Mouse (Mus musculus) forebrain, embryonic 16.5 days (tissue): ENCODE results near the gene Nanp. TPM values are rescaled to one million over a fixed set of nuclear protein-coding genes. Genes with fewer than 3 reads are reported as not detected.

Experiments used
- ATAC-seq: fragments of 200-750 bp; cut with Nextera tagmentation; 2 replicates; pipeline ENCODE4 v1.8.0; 2017; ENCODE audit warnings: mild to moderate bottlenecking, moderate library complexity
- H3K27ac ChIP-seq: fragments of 300-500 bp; sonication (generic); 2 replicates; pipeline ENCODE4 v1.5.1; 2014; ENCODE audit warnings: low read length, control low read depth
- H3K27me3 ChIP-seq: fragments of 300-500 bp; sonication (generic); replicated peaks from 2 replicates; pipeline ENCODE4 v1.6.1; 2014; ENCODE audit warnings: low read length; ENCODE audit not compliant: control insufficient read depth, insufficient read depth
- H3K36me3 ChIP-seq: fragments of 300-500 bp; sonication (generic); 2 replicates; pipeline ENCODE4 v1.6.1; 2014; ENCODE audit not compliant: control insufficient read depth, insufficient read depth
- H3K4me1 ChIP-seq: fragments of 300-500 bp; sonication (generic); replicated peaks from 2 replicates; pipeline ENCODE4 v1.6.1; 2014; ENCODE audit warnings: low read length; ENCODE audit not compliant: control insufficient read depth, insufficient read depth
- H3K4me2 ChIP-seq: fragments of 300-500 bp; sonication (generic); 2 replicates; pipeline ENCODE4 v1.6.1; 2014; ENCODE audit warnings: mild to moderate bottlenecking, low read length, control low read depth
- H3K4me3 ChIP-seq: fragments of 300-500 bp; sonication (generic); replicated peaks from 2 replicates; pipeline ENCODE4 v1.5.1; 2014; ENCODE audit warnings: mild to moderate bottlenecking, low read length, control low read depth
- H3K9ac ChIP-seq: fragments of 300-500 bp; sonication (generic); replicated peaks from 2 replicates; pipeline ENCODE4 v1.6.1; 2014; ENCODE audit warnings: low read depth, low read length, control low read depth
- H3K9me3 ChIP-seq: fragments of 300-500 bp; sonication (generic); 2 replicates; pipeline ENCODE4 v1.6.1; 2016; ENCODE audit warnings: low read length; ENCODE audit not compliant: control insufficient read depth
- WGBS: fragments of 180-500 bp; shearing (Covaris S2); extraction: QIAGEN DNeasy Blood & Tissue Kit; methylation state at CpG from one replicate; pipeline ENCODE4 v1.1.7; 2014; 5-methylcytosine and 5-hydroxymethylcytosine counted together
- polyA plus RNA-seq: library from polyadenylated mRNA; unstranded; fragments of >200 nt; fragmentation: Nextera tagmentation; extraction: Ambion mirVana; gene quantifications from 2 replicates; pipeline ENCODE4 v1.2.1, GENCODE M21; 2015

The Nanp gene
- polyA plus RNA-seq, 1 experiment from 2014 or later: 28.3 TPM

- ATAC-seq: no peak
- Histone ChIP-seq H3K27ac (no peak overlapping the region), H3K4me1 (peaks cover 14% of the 10 kb centered on the region), H3K4me2 (no peak overlapping the region), H3K9ac (no peak overlapping the region), H3K4me3 (no peak overlapping the region), H3K27me3 (no peaks in the 10 kb centered on the region), H3K9me3 (no peaks in the 10 kb centered on the region), H3K36me3 (no peaks in the 10 kb centered on the region)
- WGBS: 85% methylated on average over 6 of the region's 6 CpGs
These were observed 35.4 kb downstream of the Nanp start for GRCm38 (mm10) chr2:151003796-151004195.

DNA sequence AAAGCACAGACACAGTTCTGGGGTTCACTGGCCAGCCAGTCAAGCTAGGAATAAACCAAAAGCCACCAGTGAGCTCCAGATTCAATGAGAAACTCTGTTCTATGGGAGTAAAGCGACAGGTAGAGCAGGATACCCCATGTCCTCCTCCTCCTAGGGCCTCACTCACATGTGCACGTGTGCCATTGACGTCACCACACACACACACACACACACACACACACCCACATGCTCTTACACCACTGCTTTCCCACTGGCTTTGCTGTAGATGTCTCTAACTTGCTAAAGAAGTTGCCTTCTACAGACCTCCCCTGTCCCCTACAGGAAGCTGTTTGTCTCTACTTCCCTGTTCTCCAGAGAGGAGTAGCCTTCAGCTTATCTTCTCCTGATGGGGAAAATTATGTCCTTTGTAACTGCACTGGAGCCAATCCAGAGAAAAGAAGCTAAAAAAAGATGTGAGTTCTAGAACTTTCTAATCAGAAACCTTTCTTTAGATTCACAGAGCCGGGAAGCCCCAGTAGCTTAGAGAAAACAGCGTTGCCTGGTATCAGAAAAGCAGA is 37.5 kb downstream of the Nanp start:
- no peak overlapping the region for H3K4me2 ChIP-seq
- no peak overlapping the region for H3K4me3 ChIP-seq
- H3K36me3 ChIP-seq: no peaks in the 10 kb centered on the region
- no peaks in the 10 kb centered on the region for H3K27me3 ChIP-seq
- H3K4me1 ChIP-seq: peaks cover 2% of the 10 kb centered on the region; the same call in 1 of the 2 replicates
- H3K27ac ChIP-seq: no peak overlapping the region
- WGBS: 92% methylated on average over 5 of the region's 5 CpGs
- ATAC-seq: no peak
- H3K9ac ChIP-seq: no peak overlapping the region
- no peaks in the 10 kb centered on the region for H3K9me3 ChIP-seq

- H3K9ac ChIP-seq: no peak overlapping the region
- H3K4me3 ChIP-seq: no peak overlapping the region
- WGBS: 37% methylated on average over 7 of the region's 7 CpGs
- no peaks in the 10 kb centered on the region for H3K36me3 ChIP-seq
- H3K9me3 ChIP-seq: no peaks in the 10 kb centered on the region
- ATAC-seq: peak; percentile 86
- H3K4me2 ChIP-seq: no peak overlapping the region
- no peak overlapping the region for H3K27ac ChIP-seq
- no peaks in the 10 kb centered on the region for H3K4me1 ChIP-seq
- no peaks in the 10 kb centered on the region for H3K27me3 ChIP-seq
These were observed 38.6 kb downstream of the Nanp start for GRCm38 (mm10) chr2:151000402-151001178.

- Histone ChIP-seq H3K9me3 (no peaks in the 10 kb centered on the region), H3K27me3 (no peaks in the 10 kb centered on the region), H3K4me3 (no peak overlapping the region), H3K4me1 (no peaks in the 10 kb centered on the region), H3K4me2 (no peak overlapping the region), H3K36me3 (no peaks in the 10 kb centered on the region), H3K27ac (no peak overlapping the region), H3K9ac (no peak overlapping the region)
- WGBS: 76% methylated on average over 3 of the region's 3 CpGs
- ATAC-seq: no peak
These were observed 40.2 kb downstream of the Nanp start for GRCm38 (mm10) chr2:150999021-150999420.

DNA sequence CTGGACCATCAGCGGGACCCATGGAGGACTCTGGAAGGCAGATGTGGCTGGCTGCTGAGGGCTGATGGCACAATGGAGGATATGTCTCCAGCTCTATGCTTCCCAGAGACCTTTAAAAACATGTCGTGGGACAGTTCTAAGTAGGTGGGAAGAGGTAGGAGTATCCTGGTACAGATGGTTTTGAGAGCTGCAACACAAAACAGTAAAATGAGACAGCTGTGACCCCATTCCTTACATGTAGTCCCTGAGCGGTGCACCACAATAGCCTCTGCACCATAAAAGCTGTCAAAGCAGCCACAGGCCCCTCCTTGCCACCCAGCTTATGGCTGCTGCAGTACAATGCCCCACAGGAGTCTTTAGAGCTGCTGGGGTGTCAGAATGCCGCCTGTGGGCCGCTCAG is 41.6 kb downstream of the Nanp start:
- no peak overlapping the region for H3K4me3 ChIP-seq
- H3K4me2 ChIP-seq: no peak overlapping the region
- 43% methylated on average over 5 of the region's 5 CpGs for WGBS
- H3K27me3 ChIP-seq: no peaks in the 10 kb centered on the region
- ATAC-seq: no peak
- H3K36me3 ChIP-seq: no peaks in the 10 kb centered on the region
- H3K9me3 ChIP-seq: no peaks in the 10 kb centered on the region
- H3K9ac ChIP-seq: no peak overlapping the region
- H3K27ac ChIP-seq: no peak overlapping the region
- H3K4me1 ChIP-seq: no peaks in the 10 kb centered on the region

DNA sequence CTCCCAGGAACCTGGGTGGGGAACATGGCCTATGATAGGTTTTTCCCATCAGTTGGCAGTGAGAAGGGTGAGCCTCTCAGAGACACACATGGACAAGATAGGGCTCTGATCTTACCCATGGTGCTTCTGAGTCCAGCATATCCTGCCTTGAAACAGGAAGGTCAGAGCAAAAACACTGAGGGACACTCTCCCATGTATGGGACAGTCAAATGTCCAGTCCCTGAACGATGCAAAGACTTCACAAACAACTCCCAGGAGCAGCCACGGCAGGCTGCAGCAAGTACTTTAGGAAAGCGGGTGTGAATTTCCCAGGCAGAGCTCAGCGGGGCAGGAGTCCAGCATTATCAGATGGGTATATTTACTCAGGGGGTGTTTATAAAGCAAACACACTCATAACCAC is 43.9 kb downstream of the Nanp start:
- no peak for ATAC-seq
- H3K4me3 ChIP-seq: no peak overlapping the region
- no peaks in the 10 kb centered on the region for H3K27me3 ChIP-seq
- no peaks in the 10 kb centered on the region for H3K9me3 ChIP-seq
- no peaks in the 10 kb centered on the region for H3K36me3 ChIP-seq
- 95% methylated on average over 4 of the region's 4 CpGs for WGBS
- no peak overlapping the region for H3K27ac ChIP-seq
- no peak overlapping the region for H3K9ac ChIP-seq
- H3K4me2 ChIP-seq: no peak overlapping the region
- no peaks in the 10 kb centered on the region for H3K4me1 ChIP-seq

- H3K4me1 ChIP-seq: no peaks in the 10 kb centered on the region
- no peak overlapping the region for H3K27ac ChIP-seq
- H3K4me3 ChIP-seq: no peak overlapping the region
- no peak overlapping the region for H3K9ac ChIP-seq
- no peak for ATAC-seq
- no peaks in the 10 kb centered on the region for H3K36me3 ChIP-seq
- H3K27me3 ChIP-seq: no peaks in the 10 kb centered on the region
- no peaks in the 10 kb centered on the region for H3K9me3 ChIP-seq
- H3K4me2 ChIP-seq: no peak overlapping the region
- 90% methylated on average over 4 of the region's 4 CpGs for WGBS
These were observed 48.1 kb downstream of the Nanp start for GRCm38 (mm10) chr2:150991050-150991449.

DNA sequence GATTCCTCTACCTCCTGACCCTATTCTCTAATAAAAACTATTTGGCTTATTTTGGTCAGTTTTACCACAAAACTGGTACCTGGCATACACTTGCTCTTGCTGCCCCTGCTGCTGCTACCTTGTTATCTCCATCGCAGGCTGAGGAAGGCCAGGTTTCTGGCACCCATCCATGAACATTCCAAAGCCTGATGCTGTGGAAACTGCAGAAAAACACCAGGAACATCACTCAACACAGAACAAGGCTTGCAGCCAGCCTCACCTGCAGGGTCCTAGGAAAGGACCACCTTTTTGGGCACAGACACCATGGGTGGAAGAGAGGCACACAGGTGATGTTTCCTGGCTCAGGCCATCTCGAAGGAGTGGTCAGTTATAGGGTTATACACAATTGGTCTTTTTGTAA is 48.7 kb downstream of the Nanp start:
- no peaks in the 10 kb centered on the region for H3K27me3 ChIP-seq
- H3K9ac ChIP-seq: no peak overlapping the region
- 79% methylated on average over 2 of the region's 2 CpGs for WGBS
- H3K36me3 ChIP-seq: no peaks in the 10 kb centered on the region
- H3K9me3 ChIP-seq: no peaks in the 10 kb centered on the region
- no peak overlapping the region for H3K4me2 ChIP-seq
- no peak for ATAC-seq
- no peaks in the 10 kb centered on the region for H3K4me1 ChIP-seq
- no peak overlapping the region for H3K27ac ChIP-seq
- H3K4me3 ChIP-seq: no peak overlapping the region

DNA sequence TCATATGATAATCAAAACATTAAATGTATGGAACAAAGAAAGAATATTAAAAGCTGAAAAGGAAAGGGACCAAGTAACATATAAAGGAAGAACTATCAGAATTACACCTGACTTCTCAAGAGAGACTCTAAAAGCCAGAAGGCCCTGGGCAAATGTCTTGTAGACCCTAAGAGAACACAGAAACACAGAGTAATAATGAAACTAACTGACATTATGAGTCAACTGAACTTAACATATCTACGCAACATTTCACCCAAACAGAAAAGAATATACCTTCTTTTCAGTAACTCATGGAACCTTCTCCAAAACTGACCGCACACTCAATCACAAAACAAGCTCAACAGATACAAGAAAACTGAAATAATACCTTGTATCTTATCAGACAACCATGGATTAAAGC is 53.8 kb downstream of the Nanp start:
- no peaks in the 10 kb centered on the region for H3K27me3 ChIP-seq
- no peak overlapping the region for H3K9ac ChIP-seq
- H3K4me2 ChIP-seq: no peak overlapping the region
- no peak for ATAC-seq
- H3K36me3 ChIP-seq: no peaks in the 10 kb centered on the region
- no peaks in the 10 kb centered on the region for H3K9me3 ChIP-seq
- H3K27ac ChIP-seq: no peak overlapping the region
- 100% methylated on average over 2 of the region's 2 CpGs for WGBS
- no peaks in the 10 kb centered on the region for H3K4me1 ChIP-seq
- no peak overlapping the region for H3K4me3 ChIP-seq
